Mouse (Mus musculus) hindbrain, embryonic 14.5 days (tissue): ENCODE results near the gene Casc3. TPM values are rescaled to one million over a fixed set of nuclear protein-coding genes. Genes with fewer than 3 reads are reported as not detected.

Experiments
- ATAC-seq: fragments of 200-750 bp; cut with Nextera tagmentation; 2 replicates; pipeline ENCODE4 v1.8.0; 2017; ENCODE audit warnings: moderate number of reproducible peaks, mild to moderate bottlenecking, moderate TSS enrichment, moderate library complexity; ENCODE audit not compliant: low FRiP score
- DNase-seq: peaks from one replicate; pipeline ENCODE4 v3.0.0-alpha.2; 2015; ENCODE audit warnings: low spot score
- H3K27ac ChIP-seq: fragments of 300-500 bp; sonication (generic); 2 replicates; pipeline ENCODE4 v1.5.1; 2014; ENCODE audit warnings: mild to moderate bottlenecking, moderate library complexity
- H3K27me3 ChIP-seq: fragments of 300-500 bp; sonication (generic); 2 replicates; pipeline ENCODE4 v1.6.1; 2014; ENCODE audit warnings: mild to moderate bottlenecking, low read length, mixed read lengths; ENCODE audit not compliant: control insufficient read depth, insufficient read depth
- H3K36me3 ChIP-seq: fragments of 300-500 bp; sonication (generic); replicated peaks from 2 replicates; pipeline ENCODE4 v1.6.1; 2014; ENCODE audit not compliant: control insufficient read depth, insufficient read depth
- H3K4me1 ChIP-seq: fragments of 300-500 bp; sonication (generic); replicated peaks from 2 replicates; pipeline ENCODE4 v1.6.1; 2014; ENCODE audit warnings: antibody characterized with exemption, low read length, mixed read lengths; ENCODE audit not compliant: control insufficient read depth, insufficient read depth
- H3K4me2 ChIP-seq: fragments of 300-500 bp; sonication (generic); replicated peaks from 2 replicates; pipeline ENCODE4 v1.6.1; 2014; ENCODE audit warnings: mild to moderate bottlenecking, moderate library complexity
- H3K4me3 ChIP-seq: fragments of 300-500 bp; sonication (generic); replicated peaks from 2 replicates; pipeline ENCODE4 v1.5.1; 2014; ENCODE audit warnings: mild to moderate bottlenecking, low read length
- H3K9ac ChIP-seq: fragments of 300-500 bp; sonication (generic); 2 replicates; pipeline ENCODE4 v1.6.1; 2014
- H3K9me3 ChIP-seq: fragments of 300-500 bp; sonication (generic); 2 replicates; pipeline ENCODE4 v1.6.1; 2016; ENCODE audit warnings: low read length; ENCODE audit not compliant: control insufficient read depth
- WGBS: fragments of 180-500 bp; shearing (Covaris S2); extraction: QIAGEN DNeasy Blood & Tissue Kit; methylation state at CpG from one replicate; pipeline ENCODE4 v1.1.7; 2014; 5-methylcytosine and 5-hydroxymethylcytosine counted together
- polyA plus RNA-seq: library from polyadenylated mRNA; unstranded; fragments of >200 nt; fragmentation: Nextera tagmentation; extraction: Ambion mirVana; gene quantifications from 2 replicates; pipeline ENCODE4 v1.2.1, GENCODE M21; 2014

Casc3 gene
- polyA plus RNA-seq, 1 experiment from 2014 or later, result 49.3 TPM

DNA sequence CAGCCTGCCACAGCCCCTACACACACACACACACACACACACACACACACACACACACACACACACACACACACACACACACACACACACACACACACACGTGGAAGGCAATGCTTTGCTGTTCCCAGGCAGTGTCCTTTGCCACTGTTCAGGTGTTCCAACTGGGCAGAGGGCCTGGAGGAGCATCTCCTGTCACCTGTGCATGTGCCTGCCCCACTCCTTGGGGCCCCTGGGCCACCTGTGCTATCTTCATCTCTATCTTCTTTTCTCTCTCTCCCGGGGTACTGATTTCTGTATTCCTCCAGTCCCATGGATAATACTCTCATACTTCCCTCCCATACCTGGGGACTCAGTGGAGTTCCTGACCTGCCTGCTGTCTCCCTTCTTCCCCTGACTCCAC, 38.4 kb upstream of the Casc3 start:
- no peaks in the 10 kb centered on the region for H3K9me3 ChIP-seq
- peak overlapping the region; percentile 40; the same call in 1 of the 2 replicates for H3K9ac ChIP-seq
- H3K4me1 ChIP-seq, result peaks cover 37% of the 10 kb centered on the region
- DNase-seq (no peak), ATAC-seq (no peak)
- H3K4me2 ChIP-seq, result no peak overlapping the region
- peaks cover 87% of the 10 kb centered on the region for H3K36me3 ChIP-seq
- H3K4me3 ChIP-seq, result no peak overlapping the region
- no peaks in the 10 kb centered on the region for H3K27me3 ChIP-seq
- 65% methylated on average over 1 of the region's 2 CpGs for WGBS
- H3K27ac ChIP-seq, result peak overlapping the region; percentile 77

DNA sequence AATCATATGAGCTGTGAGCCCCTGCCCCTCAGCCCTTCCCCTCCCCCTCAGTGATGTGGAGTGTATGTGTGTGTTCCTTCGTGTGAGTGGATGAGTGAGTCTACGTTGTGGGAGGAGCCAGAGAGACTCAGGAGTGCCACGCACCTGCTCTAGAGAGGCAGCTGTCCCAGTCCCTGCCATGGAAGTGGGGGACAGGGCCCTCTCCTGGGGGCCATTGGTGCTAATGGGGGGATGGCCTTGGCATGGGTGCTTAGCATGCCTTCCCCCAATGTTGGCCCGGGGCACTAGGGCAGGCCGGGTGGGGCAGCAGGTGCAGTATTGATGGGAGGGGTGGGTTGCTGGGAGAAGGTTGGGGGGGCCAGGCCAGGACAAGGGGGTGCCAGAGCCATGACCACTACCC, 37.9 kb upstream of the Casc3 start:
- H3K9ac ChIP-seq, result peak overlapping the region; percentile 40; the same call in 1 of the 2 replicates
- peak overlapping the region; percentile 77 for H3K27ac ChIP-seq
- DNase-seq (no peak), ATAC-seq (peak; percentile 3; the same call in 1 of the 2 replicates)
- H3K36me3 ChIP-seq, result peaks cover 82% of the 10 kb centered on the region
- no peak overlapping the region for H3K4me3 ChIP-seq
- peaks cover 37% of the 10 kb centered on the region for H3K4me1 ChIP-seq
- no peaks in the 10 kb centered on the region for H3K27me3 ChIP-seq
- no peaks in the 10 kb centered on the region for H3K9me3 ChIP-seq
- WGBS, result 32% methylated on average over 5 of the region's 5 CpGs
- no peak overlapping the region for H3K4me2 ChIP-seq

- WGBS, result 14% methylated on average over 9 of the region's 9 CpGs
- Histone ChIP-seq H3K36me3 (peaks cover 78% of the 10 kb centered on the region), H3K27ac (peak overlapping the region; percentile 77), H3K9me3 (no peaks in the 10 kb centered on the region), H3K27me3 (no peaks in the 10 kb centered on the region), H3K4me3 (no peak overlapping the region), H3K4me1 (peaks cover 37% of the 10 kb centered on the region), H3K4me2 (no peak overlapping the region), H3K9ac (peak overlapping the region; percentile 40)
- DNase-seq (no peak), ATAC-seq (no peak; the same call in 1 of the 2 replicates)
These were observed 37.4 kb upstream of the Casc3 start for GRCm38 (mm10) chr11:98767276-98767675.

- Histone ChIP-seq H3K4me1 (peaks cover 37% of the 10 kb centered on the region), H3K4me3 (no peak overlapping the region), H3K9ac (no peak overlapping the region), H3K27ac (peak overlapping the region; percentile 77), H3K4me2 (peak overlapping the region; percentile 33), H3K27me3 (no peaks in the 10 kb centered on the region), H3K36me3 (peaks cover 73% of the 10 kb centered on the region), H3K9me3 (no peaks in the 10 kb centered on the region)
- ATAC-seq, result no peak
- DNase-seq, result no peak
- WGBS, result 11% methylated on average over 4 of the region's 4 CpGs
These were observed 37.0 kb upstream of the Casc3 start for GRCm38 (mm10) chr11:98767713-98768112.

DNA sequence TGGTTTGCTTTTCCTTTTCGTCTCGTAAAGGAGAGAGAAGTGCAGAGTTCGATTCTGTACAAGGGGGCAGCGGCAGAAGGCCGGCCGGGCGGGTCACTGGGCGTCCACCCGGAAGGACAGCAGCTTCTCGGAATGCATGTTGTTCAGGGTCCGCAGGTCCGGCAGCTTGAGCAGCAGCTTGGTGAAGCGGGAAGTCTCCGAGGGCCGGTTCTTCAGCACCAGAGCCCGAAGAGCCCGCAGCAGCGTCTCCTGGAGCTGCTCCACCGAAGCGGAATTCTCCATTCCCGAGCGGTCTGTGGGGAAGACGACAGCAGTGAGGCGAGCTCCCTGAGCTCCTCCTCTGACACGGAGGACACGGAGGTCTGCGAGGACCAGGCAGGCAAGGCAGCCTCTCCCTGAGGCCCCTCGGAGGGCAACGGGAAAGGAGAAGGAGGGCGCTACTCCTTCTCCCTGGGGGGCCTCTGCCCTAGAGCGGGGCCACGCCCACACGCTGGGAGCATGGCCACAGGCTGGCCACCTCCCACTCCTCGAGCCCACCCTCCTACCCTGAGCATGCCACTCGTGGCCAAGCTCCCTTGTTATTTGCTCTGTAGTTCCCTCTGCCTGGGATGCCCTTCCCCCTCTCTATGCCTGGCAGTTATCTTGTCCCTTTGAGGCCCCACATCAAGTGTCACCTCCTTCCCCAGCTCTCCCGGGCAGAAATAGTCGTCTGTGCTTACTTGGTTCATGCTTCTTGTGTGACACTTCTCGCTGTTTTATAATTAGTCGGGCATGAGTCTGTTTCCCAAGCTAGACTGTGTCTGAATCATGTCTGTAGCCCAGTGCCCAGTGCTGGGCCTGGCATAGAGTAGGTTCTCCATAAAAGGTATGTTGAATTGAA, 36.3 kb upstream of the Casc3 start:
- DNase-seq (no peak), ATAC-seq (no peak)
- peaks cover 42% of the 10 kb centered on the region for H3K4me1 ChIP-seq
- H3K9me3 ChIP-seq, result no peaks in the 10 kb centered on the region
- WGBS, result 21% methylated on average over 35 of the region's 39 CpGs
- H3K27me3 ChIP-seq, result no peaks in the 10 kb centered on the region
- peak overlapping the region; percentile 77 for H3K27ac ChIP-seq
- peak overlapping the region; percentile 33 for H3K4me2 ChIP-seq
- peaks cover 67% of the 10 kb centered on the region for H3K36me3 ChIP-seq
- no peak overlapping the region for H3K4me3 ChIP-seq
- no peak overlapping the region for H3K9ac ChIP-seq

- 89% methylated on average over 25 of the region's 25 CpGs for WGBS
- ATAC-seq (no peak), DNase-seq (no peak)
- Histone ChIP-seq H3K27ac (no peak overlapping the region), H3K36me3 (peaks cover 58% of the 10 kb centered on the region), H3K4me2 (no peak overlapping the region), H3K4me1 (peaks cover 49% of the 10 kb centered on the region), H3K27me3 (no peaks in the 10 kb centered on the region), H3K9me3 (no peaks in the 10 kb centered on the region), H3K4me3 (no peak overlapping the region), H3K9ac (no peak overlapping the region)
These were observed 35.4 kb upstream of the Casc3 start for GRCm38 (mm10) chr11:98769007-98769954.

DNA sequence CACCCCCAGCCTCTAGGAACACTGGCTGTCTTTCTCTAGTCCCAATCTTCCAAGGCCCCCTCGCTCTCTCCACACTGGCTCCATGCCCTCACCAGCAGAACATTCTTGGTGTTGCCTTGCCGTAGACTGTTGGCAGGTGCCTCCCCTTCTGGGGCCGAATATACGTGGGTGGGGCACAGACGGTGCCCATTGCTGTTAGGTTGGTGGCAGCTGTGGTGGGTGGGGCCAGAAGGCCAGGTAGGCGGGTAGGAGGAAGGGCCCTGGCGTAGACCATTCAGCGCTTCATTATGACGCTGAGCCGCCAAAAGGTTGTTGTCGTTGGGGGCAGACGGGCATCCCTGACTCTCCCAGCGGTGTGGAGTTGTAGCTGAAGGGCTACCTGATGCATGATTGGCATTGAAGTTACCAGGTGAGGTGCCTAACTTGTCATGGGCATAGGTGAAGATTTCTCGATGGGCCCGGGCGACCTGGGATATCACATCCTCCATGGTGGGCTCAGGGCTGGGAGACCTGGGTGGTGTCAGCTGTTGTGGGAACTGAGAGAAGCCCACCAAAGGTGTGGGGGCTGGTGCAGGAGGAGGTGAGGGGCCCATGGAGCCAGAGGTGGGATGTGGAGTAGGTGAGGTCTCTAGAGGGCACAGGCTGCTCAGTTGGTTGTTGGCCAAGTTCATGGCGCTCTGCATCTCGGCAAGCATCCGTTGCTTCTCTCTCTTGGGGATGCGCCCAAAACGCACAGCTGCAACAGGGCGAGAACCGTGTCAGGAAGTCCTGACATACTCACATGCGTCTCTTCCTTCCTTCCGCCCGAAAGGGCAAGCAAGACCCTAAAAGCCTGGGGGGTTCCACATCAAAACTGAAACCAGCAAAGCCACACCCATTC, 34.4 kb upstream of the Casc3 start:
- H3K36me3 ChIP-seq, result peaks cover 47% of the 10 kb centered on the region
- H3K27me3 ChIP-seq, result no peaks in the 10 kb centered on the region
- no peak overlapping the region for H3K4me3 ChIP-seq
- 93% methylated on average over 26 of the region's 26 CpGs for WGBS
- H3K9me3 ChIP-seq, result no peaks in the 10 kb centered on the region
- H3K4me2 ChIP-seq, result no peak overlapping the region
- no peak overlapping the region for H3K27ac ChIP-seq
- no peak overlapping the region for H3K9ac ChIP-seq
- no peak for ATAC-seq
- DNase-seq, result no peak
- peaks cover 53% of the 10 kb centered on the region for H3K4me1 ChIP-seq

DNA sequence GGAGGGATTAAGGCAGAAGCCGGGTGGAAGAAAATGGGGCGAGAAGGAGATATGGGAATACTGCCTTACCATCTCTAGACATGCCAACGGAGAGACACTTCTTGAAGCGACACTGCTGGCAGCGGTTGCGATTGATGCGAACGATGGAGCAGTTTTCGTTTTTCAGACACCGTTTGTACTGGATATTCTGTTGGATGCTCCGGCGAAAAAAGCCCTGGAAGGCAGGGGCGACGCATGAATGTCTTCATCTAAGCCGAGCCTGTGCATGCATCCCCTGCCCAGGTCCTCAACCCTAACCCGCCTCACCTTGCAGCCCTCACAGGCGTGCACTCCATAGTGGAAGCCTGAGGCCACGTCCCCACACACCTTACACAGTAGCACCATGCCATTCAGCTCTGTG, 33.6 kb upstream of the Casc3 start:
- no peak for DNase-seq
- no peak overlapping the region for H3K27ac ChIP-seq
- no peak overlapping the region for H3K4me2 ChIP-seq
- H3K4me1 ChIP-seq, result peaks cover 53% of the 10 kb centered on the region
- no peak overlapping the region for H3K4me3 ChIP-seq
- no peak overlapping the region for H3K9ac ChIP-seq
- peaks cover 40% of the 10 kb centered on the region for H3K36me3 ChIP-seq
- H3K27me3 ChIP-seq, result no peaks in the 10 kb centered on the region
- H3K9me3 ChIP-seq, result no peaks in the 10 kb centered on the region
- no peak for ATAC-seq
- whole genome bisulfite sequencing, result 95% methylated on average over 18 of the region's 18 CpGs
